Mouse (Mus musculus) forebrain, embryonic 15.5 days (tissue): ENCODE measurements around the gene Nxpe4. TPM values are rescaled to one million over a fixed set of nuclear protein-coding genes. Genes with fewer than 3 reads are reported as not detected.
A peak's percentile ranks its signal among the peaks of the same experiment; 100 is the strongest.

Source experiments
- ATAC-seq: fragments of 200-750 bp; cut with Nextera tagmentation; replicated peaks from 2 replicates; pipeline ENCODE4 v1.8.0; 2017; ENCODE audit warnings: mild to moderate bottlenecking, moderate TSS enrichment, moderate library complexity
- H3K27ac ChIP-seq: fragments of 300-500 bp; sonication (generic); replicated peaks from 2 replicates; pipeline ENCODE4 v1.5.1; 2015; ENCODE audit warnings: mild to moderate bottlenecking, inconsistent platforms
- H3K27me3 ChIP-seq: fragments of 300-500 bp; sonication (generic); 2 replicates; pipeline ENCODE4 v1.6.1; 2015; ENCODE audit warnings: inconsistent platforms
- H3K36me3 ChIP-seq: fragments of 300-500 bp; sonication (generic); 2 replicates; pipeline ENCODE4 v1.6.1; 2015; ENCODE audit warnings: mild to moderate bottlenecking, inconsistent platforms
- H3K4me1 ChIP-seq: fragments of 300-500 bp; sonication (generic); 2 replicates; pipeline ENCODE4 v1.6.1; 2015; ENCODE audit warnings: inconsistent platforms
- H3K4me2 ChIP-seq: fragments of 300-500 bp; sonication (generic); replicated peaks from 2 replicates; pipeline ENCODE4 v1.6.1; 2015; ENCODE audit warnings: mild to moderate bottlenecking, inconsistent platforms
- H3K4me3 ChIP-seq: fragments of 300-500 bp; sonication (generic); 2 replicates; pipeline ENCODE4 v1.5.1; 2015; ENCODE audit warnings: mild to moderate bottlenecking, inconsistent platforms
- H3K9ac ChIP-seq: fragments of 300-500 bp; sonication (generic); replicated peaks from 2 replicates; pipeline ENCODE4 v1.6.1; 2015; ENCODE audit warnings: mild to moderate bottlenecking, inconsistent platforms
- H3K9me3 ChIP-seq: fragments of 300-500 bp; sonication (generic); 2 replicates; pipeline ENCODE4 v1.6.1; 2016; ENCODE audit warnings: inconsistent platforms
- WGBS: fragments of 180-500 bp; shearing (Covaris S2); methylation state at CpG from one replicate; pipeline ENCODE4 v1.1.7; 2015; ENCODE audit warnings: mixed read lengths; 5-methylcytosine and 5-hydroxymethylcytosine counted together
- polyA plus RNA-seq: library from polyadenylated mRNA; unstranded; fragments of >200 nt; fragmentation: Nextera tagmentation; extraction: Ambion mirVana; gene quantifications from 2 replicates; pipeline ENCODE4 v1.2.1, GENCODE M21; 2015

Nxpe4 gene
- polyA plus RNA-seq, 1 experiment from 2014 or later: 7.1 TPM

DNA sequence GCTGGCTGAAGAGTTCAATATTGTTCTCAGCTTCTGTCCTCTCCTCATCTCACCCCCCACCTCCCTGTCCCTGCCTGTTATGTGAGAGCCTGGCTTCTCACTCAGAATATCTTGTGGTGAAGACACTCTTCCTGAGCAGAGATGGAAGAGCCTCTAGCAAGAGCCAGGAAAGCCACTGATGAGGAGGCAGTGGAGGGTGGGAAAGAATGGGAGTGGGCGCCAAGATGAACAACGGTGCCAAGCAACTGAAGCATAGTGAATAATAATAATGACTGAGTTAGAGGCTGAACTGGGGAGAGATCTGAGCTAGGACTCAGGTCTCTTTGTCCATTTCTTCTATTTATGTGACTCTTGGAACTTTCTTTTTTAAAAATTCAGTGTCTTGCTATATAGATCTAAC is 80.9 kb downstream of the Nxpe4 start:
- 69% methylated on average over 2 of the region's 2 CpGs for WGBS

GRCm38 (mm10) chr9:48244175-48244574 is 82.4 kb downstream of the Nxpe4 start:
- H3K4me3 ChIP-seq: no peak overlapping the region
- no peak overlapping the region for H3K27ac ChIP-seq
- H3K9me3 ChIP-seq: no peaks in the 10 kb centered on the region
- H3K4me2 ChIP-seq: no peak overlapping the region
- H3K9ac ChIP-seq: no peak overlapping the region
- peaks cover 14% of the 10 kb centered on the region; the same call in 1 of the 2 replicates for H3K4me1 ChIP-seq
- no peaks in the 10 kb centered on the region for H3K27me3 ChIP-seq
- ATAC-seq: no peak
- 79% methylated on average over 3 of the region's 3 CpGs for WGBS
- no peaks in the 10 kb centered on the region for H3K36me3 ChIP-seq

More for the DNA sequence above, 80.9 kb downstream of the Nxpe4 start:
- Histone ChIP-seq H3K4me1 (peaks cover 14% of the 10 kb centered on the region; the same call in 1 of the 2 replicates), H3K4me2 (no peak overlapping the region), H3K27ac (no peak overlapping the region), H3K4me3 (no peak overlapping the region), H3K9me3 (no peaks in the 10 kb centered on the region), H3K9ac (no peak overlapping the region), H3K27me3 (no peaks in the 10 kb centered on the region), H3K36me3 (no peaks in the 10 kb centered on the region)
- ATAC-seq: no peak

- no peak overlapping the region for H3K9ac ChIP-seq
- no peaks in the 10 kb centered on the region for H3K27me3 ChIP-seq
- no peaks in the 10 kb centered on the region for H3K9me3 ChIP-seq
- H3K27ac ChIP-seq: no peak overlapping the region
- no peak overlapping the region for H3K4me2 ChIP-seq
- H3K4me1 ChIP-seq: peaks cover 14% of the 10 kb centered on the region; the same call in 1 of the 2 replicates
- ATAC-seq: no peak
- H3K4me3 ChIP-seq: no peak overlapping the region
- no peaks in the 10 kb centered on the region for H3K36me3 ChIP-seq
- WGBS: 42% methylated on average over 1 of the region's 1 CpGs
Measured at GRCm38 (mm10) chr9:48245525-48245924, 83.7 kb downstream of the Nxpe4 start.

DNA sequence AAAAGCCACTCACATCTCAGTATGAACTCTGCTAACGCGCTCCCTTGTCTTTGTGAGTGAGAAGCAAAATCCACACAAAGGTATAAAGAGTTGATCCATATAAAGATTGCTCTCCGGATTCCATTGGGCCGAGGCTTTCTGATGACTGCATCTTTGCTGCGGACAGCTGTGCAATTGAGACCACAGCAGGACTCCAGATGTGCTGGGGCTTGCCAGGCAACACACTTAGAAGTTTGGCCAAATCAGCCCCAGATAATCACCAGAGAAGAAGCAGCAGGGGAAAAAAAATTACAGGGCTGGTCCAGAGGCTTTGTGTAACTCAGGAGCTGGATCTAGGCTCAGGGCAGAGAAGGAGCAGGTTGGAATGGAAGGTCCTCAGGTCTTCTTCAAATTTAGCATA is 85.5 kb downstream of the Nxpe4 start:
- Histone ChIP-seq H3K9me3 (no peaks in the 10 kb centered on the region), H3K36me3 (no peaks in the 10 kb centered on the region), H3K27ac (no peak overlapping the region), H3K9ac (no peak overlapping the region), H3K4me1 (peaks cover 17% of the 10 kb centered on the region; the same call in 1 of the 2 replicates), H3K4me2 (no peak overlapping the region), H3K27me3 (no peaks in the 10 kb centered on the region), H3K4me3 (no peak overlapping the region)
- 36% methylated on average over 5 of the region's 5 CpGs for WGBS
- ATAC-seq: no peak

DNA sequence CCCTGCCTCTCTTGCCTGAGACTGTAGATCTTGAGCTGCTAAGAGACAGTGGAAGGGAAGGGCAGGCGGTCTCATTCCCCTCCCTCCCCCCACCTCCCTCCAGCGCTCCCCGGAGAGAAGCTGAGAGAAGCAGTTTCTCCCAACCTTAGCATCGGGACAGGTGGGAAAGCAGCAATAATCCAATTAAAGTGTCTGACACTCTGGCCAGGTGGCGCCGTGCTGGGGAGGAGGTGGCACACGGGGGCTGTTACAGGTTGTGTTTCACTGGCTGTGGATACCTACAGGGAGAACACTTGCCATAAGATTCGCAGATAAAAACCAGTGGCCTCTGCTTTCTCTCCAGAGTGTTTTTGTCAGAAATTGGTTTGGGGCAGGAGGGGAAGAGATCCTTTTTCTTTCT is 90.4 kb downstream of the Nxpe4 start:
- Histone ChIP-seq H3K36me3 (no peaks in the 10 kb centered on the region), H3K9ac (no peak overlapping the region), H3K9me3 (no peaks in the 10 kb centered on the region), H3K27ac (no peak overlapping the region), H3K4me2 (no peak overlapping the region), H3K4me3 (no peak overlapping the region), H3K4me1 (peaks cover 9% of the 10 kb centered on the region; the same call in 1 of the 2 replicates), H3K27me3 (no peaks in the 10 kb centered on the region)
- no peak for ATAC-seq
- 15% methylated on average over 8 of the region's 8 CpGs for WGBS

DNA sequence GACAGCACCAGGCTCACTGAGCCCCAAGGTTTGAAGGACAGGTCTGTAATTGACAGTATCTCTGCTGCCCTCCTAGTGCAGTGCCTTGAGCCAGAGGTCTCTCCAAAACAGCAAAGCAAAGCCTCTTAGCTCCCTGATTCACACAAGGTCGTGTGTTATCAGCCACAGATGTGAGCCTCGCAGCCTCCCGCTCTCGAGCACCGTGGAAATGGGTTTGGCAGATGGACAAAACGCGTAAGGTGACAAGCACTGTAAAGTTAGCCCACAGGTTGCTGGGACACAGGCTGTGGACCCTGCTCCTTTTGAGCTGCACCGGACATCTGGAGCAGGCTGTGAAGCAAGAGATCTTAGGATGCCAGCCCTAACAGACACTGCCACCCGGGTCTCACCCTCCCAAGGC is 95.2 kb downstream of the Nxpe4 start:
- H3K4me2 ChIP-seq: no peak overlapping the region
- H3K27ac ChIP-seq: no peak overlapping the region
- ATAC-seq: no peak
- H3K9ac ChIP-seq: no peak overlapping the region
- no peaks in the 10 kb centered on the region for H3K27me3 ChIP-seq
- H3K4me1 ChIP-seq: 0 out of 2 replicates have a peak, but pooled peaks cover 9% of the 10 kb centered on the region
- no peak overlapping the region for H3K4me3 ChIP-seq
- 72% methylated on average over 9 of the region's 9 CpGs for WGBS
- H3K36me3 ChIP-seq: no peaks in the 10 kb centered on the region
- H3K9me3 ChIP-seq: no peaks in the 10 kb centered on the region

- H3K4me2 ChIP-seq: no peak overlapping the region
- no peak overlapping the region for H3K4me3 ChIP-seq
- H3K27me3 ChIP-seq: no peaks in the 10 kb centered on the region
- 32% methylated on average over 12 of the region's 12 CpGs for WGBS
- H3K4me1 ChIP-seq: 0 out of 2 replicates have a peak, but pooled peaks cover 3% of the 10 kb centered on the region
- H3K36me3 ChIP-seq: no peaks in the 10 kb centered on the region
- no peak for ATAC-seq
- no peaks in the 10 kb centered on the region for H3K9me3 ChIP-seq
- no peak overlapping the region for H3K27ac ChIP-seq
- H3K9ac ChIP-seq: no peak overlapping the region
Measured at GRCm38 (mm10) chr9:48257741-48258423, 96.1 kb downstream of the Nxpe4 start.

DNA sequence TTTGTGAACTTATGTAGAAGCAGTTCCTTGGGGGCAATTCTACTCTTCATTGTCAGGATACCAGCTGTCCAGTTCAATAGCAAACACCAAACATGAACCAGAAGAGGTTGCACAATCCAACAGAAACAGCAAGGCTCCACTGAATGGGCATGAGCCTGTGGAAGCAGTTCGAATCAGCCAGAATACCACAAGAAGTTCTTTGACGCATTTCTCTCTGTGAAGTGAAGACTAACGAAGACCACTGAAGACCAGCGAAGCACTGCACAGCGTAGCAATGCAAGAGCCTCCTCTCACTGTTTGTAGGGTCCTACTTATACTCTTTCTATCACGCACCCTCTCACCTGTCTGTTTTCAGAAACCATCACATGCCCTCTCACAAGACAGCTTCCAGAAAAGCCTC is 102.8 kb downstream of the Nxpe4 start:
- no peaks in the 10 kb centered on the region for H3K27me3 ChIP-seq
- H3K36me3 ChIP-seq: no peaks in the 10 kb centered on the region
- no peak overlapping the region for H3K9ac ChIP-seq
- H3K27ac ChIP-seq: no peak overlapping the region
- H3K4me2 ChIP-seq: no peak overlapping the region
- peaks cover 27% of the 10 kb centered on the region for H3K4me1 ChIP-seq
- no peak overlapping the region for H3K4me3 ChIP-seq
- ATAC-seq: no peak
- no peaks in the 10 kb centered on the region for H3K9me3 ChIP-seq
- WGBS: 90% methylated on average over 6 of the region's 6 CpGs

DNA sequence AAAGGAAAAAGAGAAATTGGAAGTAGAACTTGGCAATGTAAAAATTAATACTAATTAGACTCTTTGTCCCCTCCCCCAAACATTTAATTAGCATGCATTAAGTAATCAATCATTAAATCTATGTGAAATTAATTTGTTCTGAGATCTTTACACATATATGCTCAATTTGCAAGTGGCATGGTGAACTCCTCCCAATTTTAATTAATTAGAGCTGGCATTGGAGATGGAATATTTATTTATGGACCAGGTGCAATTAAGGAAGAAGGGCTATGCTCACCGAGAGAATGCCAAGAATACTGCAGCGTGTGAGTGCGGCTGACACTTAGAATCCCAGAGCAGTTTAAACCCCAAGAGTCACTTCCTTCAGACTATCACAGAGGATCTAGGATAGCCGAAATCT is 103.7 kb downstream of the Nxpe4 start:
- ATAC-seq: no peak
- Histone ChIP-seq H3K4me2 (no peak overlapping the region), H3K36me3 (no peaks in the 10 kb centered on the region), H3K4me3 (no peak overlapping the region), H3K27ac (peak overlapping the region; percentile 35; the same call in 1 of the 2 replicates), H3K9me3 (no peaks in the 10 kb centered on the region), H3K27me3 (no peaks in the 10 kb centered on the region), H3K9ac (no peak overlapping the region), H3K4me1 (peaks cover 27% of the 10 kb centered on the region)
- WGBS: 49% methylated on average over 4 of the region's 4 CpGs

DNA sequence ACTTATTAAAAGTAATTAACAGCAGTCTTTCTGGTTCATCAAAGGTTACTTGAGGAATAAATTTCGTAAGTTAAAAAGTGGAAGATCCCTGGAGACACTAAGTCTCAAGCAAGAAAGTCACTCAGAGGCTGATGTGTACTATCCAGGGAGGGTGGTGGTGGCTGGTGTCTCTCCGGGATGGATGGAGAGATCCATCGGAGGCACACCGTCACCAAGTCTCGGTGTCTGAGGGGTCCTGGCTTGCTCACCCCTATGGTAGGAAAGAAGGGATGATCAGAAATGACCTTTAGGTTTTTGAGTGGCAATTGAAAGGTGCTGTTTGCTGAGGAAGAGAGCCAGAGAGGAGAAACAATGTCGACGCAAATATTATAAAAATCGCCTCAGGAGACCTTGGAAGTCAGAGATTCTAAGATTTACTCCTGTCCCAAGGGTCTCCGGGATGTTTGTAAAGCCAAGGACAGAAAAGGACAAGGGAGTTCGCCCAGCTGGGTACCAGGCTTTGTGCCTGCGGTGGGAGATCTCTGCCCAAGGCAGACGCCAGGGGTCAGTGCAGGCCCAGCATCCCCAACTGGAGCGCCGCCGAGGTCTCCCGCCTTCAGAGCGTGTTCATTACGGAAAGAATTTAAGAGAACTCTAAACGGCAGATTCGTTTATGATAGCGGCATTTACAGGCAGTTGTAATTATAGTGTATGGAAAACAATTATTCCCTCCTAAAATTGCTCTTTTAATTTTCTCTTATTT is 104.6 kb downstream of the Nxpe4 start:
- ATAC-seq: peak; percentile 92
- peak overlapping the region; percentile 88 for H3K4me2 ChIP-seq
- no peaks in the 10 kb centered on the region for H3K36me3 ChIP-seq
- H3K9ac ChIP-seq: peak overlapping the region; percentile 57
- H3K4me1 ChIP-seq: peaks cover 27% of the 10 kb centered on the region
- no peaks in the 10 kb centered on the region for H3K9me3 ChIP-seq
- peak overlapping the region; percentile 35; the same call in 1 of the 2 replicates for H3K27ac ChIP-seq
- H3K4me3 ChIP-seq: peak overlapping the region; percentile 46
- H3K27me3 ChIP-seq: no peaks in the 10 kb centered on the region
- 10% methylated on average over 21 of the region's 21 CpGs for WGBS

DNA sequence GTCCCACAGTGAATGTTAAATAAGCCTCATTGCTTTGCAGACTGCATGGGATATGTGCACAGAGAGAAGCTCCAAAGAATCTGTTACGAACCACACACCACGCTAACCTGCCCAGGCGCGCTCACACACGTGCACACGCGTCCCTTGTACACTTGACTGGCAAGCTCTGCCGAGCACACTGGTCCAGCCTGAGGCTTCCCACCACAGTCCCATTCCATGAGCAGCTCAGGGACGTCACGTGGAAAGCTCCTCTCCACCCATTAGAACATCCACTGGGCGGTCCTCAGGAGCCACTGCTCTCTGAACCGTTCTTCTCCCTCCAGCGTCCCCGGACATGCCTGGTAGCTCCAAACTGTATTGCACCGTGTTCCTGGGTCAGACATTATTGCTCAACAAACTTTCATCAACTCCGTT is 105.2 kb downstream of the Nxpe4 start:
- no peaks in the 10 kb centered on the region for H3K36me3 ChIP-seq
- peak overlapping the region; percentile 46 for H3K4me3 ChIP-seq
- under 1% methylated on average over 16 of the region's 16 CpGs for WGBS
- H3K4me2 ChIP-seq: peak overlapping the region; percentile 88
- ATAC-seq: peak; percentile 83
- H3K27ac ChIP-seq: peak overlapping the region; percentile 35; the same call in 1 of the 2 replicates
- no peaks in the 10 kb centered on the region for H3K9me3 ChIP-seq
- no peaks in the 10 kb centered on the region for H3K27me3 ChIP-seq
- H3K4me1 ChIP-seq: peaks cover 27% of the 10 kb centered on the region
- peak overlapping the region; percentile 57 for H3K9ac ChIP-seq

- Histone ChIP-seq H3K9ac (no peak overlapping the region), H3K36me3 (no peaks in the 10 kb centered on the region), H3K27me3 (no peaks in the 10 kb centered on the region), H3K4me1 (peaks cover 27% of the 10 kb centered on the region), H3K4me3 (no peak overlapping the region), H3K4me2 (no peak overlapping the region), H3K9me3 (no peaks in the 10 kb centered on the region), H3K27ac (peak overlapping the region; percentile 49; the same call in 1 of the 2 replicates)
- ATAC-seq: no peak
- WGBS: 58% methylated on average over 1 of the region's 1 CpGs
Measured at GRCm38 (mm10) chr9:48267960-48268359, 106.1 kb downstream of the Nxpe4 start.
